Mouse (Mus musculus) erythroid progenitor cell, adult 5-6 weeks (primary cell): Measurements from ENCODE around the gene Mien1. TPM values are rescaled to one million over a fixed set of nuclear protein-coding genes. Genes with fewer than 3 reads are reported as not detected.

Experiments used
- ATAC-seq: replicated peaks from 2 replicates; pipeline ENCODE4 v1.8.0; 2016; ENCODE audit warnings: moderate number of reproducible peaks, mild to moderate bottlenecking, moderate TSS enrichment, inconsistent platforms; ENCODE audit not compliant: poor library complexity, low FRiP score, severe bottlenecking
- total RNA-seq, 2 experiments: library from RNA; stranded (forward) in 1 of 2; stranded (reverse) in 1 of 2; fragments of 150-400 nt in 1 of 2; fragments of 186-747, 209-891 nt in 1 of 2; gene quantifications; 2 replicates each; pipeline versions ENCODE4 v1.2.3 to v1.2.4; 2015 to 2017; ENCODE audit warnings: low replicate concordance in 2 of 2

Mien1 gene
- total RNA-seq, 2 experiments from 2014 or later = 6.3 to 8.8 TPM

GRCm38 (mm10) chr11:98461109-98461720 lies 22.4 kb upstream of the Mien1 start:
- no peak for ATAC-seq

GRCm38 (mm10) chr11:98459860-98460259 lies 21.1 kb upstream of the Mien1 start:
- ATAC-seq = no peak

GRCm38 (mm10) chr11:98459071-98459741 lies 20.4 kb upstream of the Mien1 start:
- no peak for ATAC-seq

DNA sequence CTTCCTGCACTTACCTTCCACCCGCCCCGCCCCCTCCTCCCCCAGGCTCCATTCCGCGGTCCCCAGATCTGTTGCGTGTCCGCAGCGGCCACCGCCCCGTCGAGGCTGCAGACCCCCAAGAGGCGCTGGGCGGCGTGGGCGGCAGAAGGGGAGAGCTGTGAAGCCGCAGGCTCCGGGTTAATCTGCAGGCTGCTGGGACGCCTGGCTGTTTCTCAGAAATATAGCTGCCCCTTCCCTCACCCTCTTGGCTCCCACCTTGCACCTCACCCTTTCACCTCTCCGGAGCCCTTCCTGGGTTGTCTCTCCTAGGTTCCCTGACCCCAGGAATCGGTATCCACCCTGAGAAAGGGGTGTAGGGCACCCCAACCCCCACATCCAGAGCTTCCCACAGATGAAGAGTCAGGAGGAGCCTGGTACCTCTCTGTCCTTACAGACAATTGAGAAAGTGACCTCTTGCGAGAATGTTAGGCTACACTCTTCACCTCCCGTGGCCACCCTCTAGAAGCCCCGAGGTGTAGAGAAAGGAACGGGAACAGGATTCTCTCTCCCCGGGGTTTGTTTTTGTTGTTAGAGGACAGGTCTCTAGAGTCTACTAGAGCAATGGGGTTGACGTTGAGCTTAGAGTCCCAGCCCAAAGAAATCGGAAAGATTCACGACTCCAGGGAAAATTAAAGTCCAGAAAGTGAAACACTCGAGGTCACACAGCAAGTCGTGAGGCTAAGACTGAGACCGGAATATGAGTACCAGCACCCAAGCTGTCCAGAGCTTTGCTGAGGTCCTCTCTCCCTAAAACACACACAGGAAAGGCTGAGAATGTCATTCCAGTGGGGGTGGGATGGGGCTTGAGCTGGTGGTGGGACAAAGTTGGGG lies 19.6 kb upstream of the Mien1 start:
- no peak for ATAC-seq

GRCm38 (mm10) chr11:98457367-98458120 lies 18.8 kb upstream of the Mien1 start:
- ATAC-seq = no peak

GRCm38 (mm10) chr11:98456945-98457344 lies 18.2 kb upstream of the Mien1 start:
- ATAC-seq = no peak

DNA sequence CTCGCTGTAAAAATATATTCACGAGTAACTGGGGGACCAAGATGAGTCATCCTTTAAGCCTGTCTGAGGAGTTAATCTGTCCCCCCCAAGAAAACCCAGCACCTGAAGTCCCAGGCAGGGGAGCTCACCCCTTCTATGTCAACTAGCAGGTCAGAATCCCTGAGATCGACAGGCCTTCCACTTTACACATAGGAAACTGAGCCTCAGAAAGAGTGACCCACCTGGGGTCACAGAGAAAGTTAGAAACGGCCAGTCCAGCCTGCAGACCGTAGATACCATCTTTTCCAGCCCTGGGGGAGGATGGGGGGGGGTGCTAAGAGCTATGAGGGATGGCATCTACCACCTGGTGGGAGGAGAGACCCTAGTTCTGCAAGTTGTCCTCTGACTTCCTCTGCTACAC lies 17.8 kb upstream of the Mien1 start:
- ATAC-seq = no peak

GRCm38 (mm10) chr11:98455484-98455883 lies 16.7 kb upstream of the Mien1 start:
- ATAC-seq = no peak

GRCm38 (mm10) chr11:98449921-98450771 lies 11.4 kb upstream of the Mien1 start:
- ATAC-seq = no peak

GRCm38 (mm10) chr11:98449419-98449818 lies 10.6 kb upstream of the Mien1 start:
- no peak for ATAC-seq

DNA sequence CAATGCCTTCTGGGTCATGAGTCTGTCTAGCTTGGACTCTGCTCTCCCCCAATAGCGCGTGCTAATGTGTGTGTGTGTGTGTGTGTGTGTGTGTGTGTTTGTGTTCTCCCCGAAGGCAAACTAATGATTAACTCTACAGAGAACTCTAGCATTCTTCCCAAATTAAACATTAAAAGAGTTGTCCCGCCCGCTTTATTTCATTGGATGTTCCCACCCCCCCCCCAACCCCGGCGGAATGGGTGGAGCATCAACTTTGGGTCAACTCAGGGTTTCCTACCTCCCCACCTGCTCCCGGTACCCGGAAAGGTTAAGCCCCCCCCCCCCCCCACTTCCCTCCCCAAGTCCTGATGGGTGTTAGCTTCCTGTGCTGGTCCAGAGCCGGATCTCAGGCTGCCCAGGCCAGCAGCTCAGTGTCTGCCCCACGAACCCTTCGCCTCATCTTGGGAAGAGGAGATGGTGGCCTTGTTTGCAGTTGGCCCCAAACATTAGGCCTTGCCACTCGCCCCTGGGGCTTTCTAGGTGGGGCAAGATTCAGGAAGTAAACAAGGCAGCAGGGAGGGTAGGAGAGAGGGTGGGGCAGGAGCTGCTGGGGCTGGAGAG lies 9.5 kb upstream of the Mien1 start:
- ATAC-seq = no peak

GRCm38 (mm10) chr11:98447475-98447834 lies 8.7 kb upstream of the Mien1 start:
- no peak for ATAC-seq

DNA sequence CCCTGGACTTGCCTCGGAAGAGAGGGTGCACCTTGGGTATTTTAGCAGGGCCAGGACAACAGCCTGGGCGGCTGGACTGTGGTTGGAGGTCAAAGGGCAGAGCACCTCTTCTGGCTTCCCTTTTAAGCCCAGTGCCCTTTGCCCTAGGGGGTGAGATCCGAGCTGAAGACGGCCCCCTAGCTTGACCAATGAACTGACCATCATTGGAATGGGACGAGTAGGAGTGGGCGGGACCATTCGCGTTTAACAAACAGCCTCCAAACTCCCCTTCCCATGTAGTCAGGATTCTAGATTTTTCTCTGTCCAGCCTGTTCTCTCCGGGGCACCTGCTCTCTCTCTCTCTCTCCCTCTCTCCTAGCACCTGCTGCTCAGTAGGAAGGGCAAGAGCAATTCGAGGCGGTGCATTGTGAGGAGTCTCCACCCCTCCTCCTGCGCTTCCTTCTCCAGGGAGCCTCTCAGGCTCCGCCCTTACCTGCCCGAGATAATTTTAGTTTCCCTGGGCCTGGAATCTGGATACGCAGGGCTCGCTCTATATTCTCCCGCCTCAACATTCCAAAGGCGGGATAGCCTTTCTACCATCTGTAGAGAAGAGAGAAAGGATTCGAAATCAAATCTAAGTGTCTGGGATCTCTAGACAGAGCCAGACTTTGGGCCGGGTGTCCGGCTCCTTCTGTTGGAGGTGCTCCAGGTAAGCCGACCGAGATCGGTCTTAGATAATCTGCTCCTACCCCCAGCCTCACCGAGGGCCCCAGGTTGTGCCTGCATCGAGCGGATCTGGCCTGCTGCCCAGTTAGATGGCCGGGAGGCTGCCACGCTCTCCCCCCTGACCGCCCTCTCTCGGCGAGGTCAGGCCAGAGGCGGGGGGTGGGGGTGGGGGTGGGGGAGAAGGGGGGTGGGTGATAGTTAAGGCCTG lies 8.0 kb upstream of the Mien1 start:
- no peak for ATAC-seq

- no peak for ATAC-seq
These were observed 7.4 kb upstream of the Mien1 start, which contains the start of gene Grb7 for GRCm38 (mm10) chr11:98446213-98446561. Gene Grb7 (plus strand): TSS chr11:98446394.

DNA sequence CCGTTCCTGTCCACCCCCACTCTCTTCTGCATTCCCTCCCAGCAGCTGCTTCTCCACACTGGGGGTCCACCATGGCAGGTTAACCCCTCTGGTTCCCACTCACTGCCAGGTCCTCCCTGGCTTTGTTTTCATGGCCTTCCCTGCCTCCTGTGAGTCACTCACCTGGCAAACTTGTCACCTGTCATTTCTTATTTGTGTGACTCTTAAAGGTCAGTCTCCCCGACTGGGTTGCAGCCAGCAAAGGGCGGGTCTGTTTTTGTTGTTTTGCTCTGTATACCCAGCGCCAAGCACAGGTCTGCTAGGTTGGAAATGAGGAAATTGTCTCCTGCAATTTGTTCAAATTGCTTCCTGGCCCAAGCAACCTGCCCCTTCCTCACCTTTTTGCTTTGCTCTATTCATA lies 6.9 kb upstream of the Mien1 start:
- no peak for ATAC-seq

GRCm38 (mm10) chr11:98445238-98445637 lies 6.4 kb upstream of the Mien1 start:
- no peak for ATAC-seq

DNA sequence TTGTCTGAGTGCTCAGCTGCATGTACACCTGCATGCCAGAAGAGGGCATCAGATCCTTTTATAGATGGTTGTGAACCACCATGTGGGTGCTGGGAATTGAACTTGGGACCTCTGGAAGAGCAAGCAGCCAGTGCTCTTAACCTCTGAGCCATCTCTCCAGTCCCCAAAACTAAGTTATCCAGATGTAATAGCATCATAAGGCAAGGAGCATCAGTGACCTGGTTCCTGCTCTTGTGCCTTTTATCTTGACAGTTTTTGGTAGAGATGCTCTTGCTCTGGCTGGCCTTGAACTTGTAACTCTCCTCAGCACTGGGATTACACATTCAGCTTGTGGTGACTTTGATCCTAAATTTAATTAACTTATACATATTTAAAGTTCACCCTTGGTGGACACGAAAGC lies 4.9 kb upstream of the Mien1 start:
- ATAC-seq = no peak

DNA sequence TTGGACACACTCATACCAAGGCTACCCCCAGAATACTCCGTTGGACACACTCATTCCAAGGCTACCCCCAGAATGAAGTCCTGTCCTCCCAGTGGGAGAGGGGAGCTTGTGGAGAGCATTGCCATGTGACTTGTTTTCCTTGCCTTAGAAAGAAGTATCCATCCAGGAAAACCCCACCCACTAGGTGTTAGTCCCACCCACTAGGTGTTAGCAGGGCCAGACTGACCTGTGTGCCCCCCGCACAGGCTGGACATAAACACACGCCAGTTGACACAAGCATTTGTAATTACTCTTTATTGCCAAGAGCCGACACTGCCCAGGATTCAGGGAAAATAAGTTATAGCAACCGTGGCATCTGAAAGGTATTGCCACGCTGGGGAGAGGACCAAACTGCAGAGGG lies 1.4 kb downstream of the Mien1 start:
- ATAC-seq = no peak
